Mouse (Mus musculus) myocyte (in vitro differentiated cells): Measurements from ENCODE around the gene Xylt1.

Source experiments
- CEBPB ChIP-seq: IDR thresholded peaks from 2 replicates; pipeline ENCODE4 v1.6.1; 2011; ENCODE audit warnings: mild to moderate bottlenecking, moderate library complexity; ENCODE audit not compliant: poor library complexity, insufficient read depth, severe bottlenecking
- E2F4 ChIP-seq: IDR thresholded peaks from one replicate; pipeline ENCODE4 v1.6.1; 2011; ENCODE audit warnings: mild to moderate bottlenecking, control low read depth, moderate library complexity; ENCODE audit not compliant: insufficient read depth
- MAX ChIP-seq: IDR thresholded peaks from one replicate; pipeline ENCODE4 v1.6.1; 2011; ENCODE audit warnings: low read depth, mild to moderate bottlenecking, control low read depth
- MYOD1 ChIP-seq, 3 experiments: IDR thresholded peaks; one replicate each; pipeline ENCODE4 v1.6.1; 2011; ENCODE audit warnings: control low read depth in 2 of 3, low read depth in 2 of 3, mild to moderate bottlenecking in 2 of 3, moderate library complexity in 1 of 3; ENCODE audit not compliant: insufficient read length in 2 of 3, control insufficient read depth in 1 of 3
- POLR2A ChIP-seq: IDR thresholded peaks from one replicate; pipeline ENCODE4 v1.6.1; 2011; ENCODE audit warnings: low read depth, mild to moderate bottlenecking, control low read depth, moderate library complexity; ENCODE audit not compliant: insufficient read length
- SRF ChIP-seq: IDR thresholded peaks from one replicate; pipeline ENCODE4 v1.6.1; 2011; ENCODE audit warnings: low read depth; ENCODE audit not compliant: control insufficient read depth, insufficient read length
- TCF12 ChIP-seq: IDR thresholded peaks from one replicate; pipeline ENCODE4 v1.6.1; 2011; ENCODE audit warnings: mild to moderate bottlenecking, control low read depth; ENCODE audit not compliant: poor library complexity, insufficient read depth, severe bottlenecking
- USF1 ChIP-seq: IDR thresholded peaks from one replicate; pipeline ENCODE4 v1.6.1; 2011; ENCODE audit warnings: low read depth, mild to moderate bottlenecking, control low read depth, moderate library complexity

DNA sequence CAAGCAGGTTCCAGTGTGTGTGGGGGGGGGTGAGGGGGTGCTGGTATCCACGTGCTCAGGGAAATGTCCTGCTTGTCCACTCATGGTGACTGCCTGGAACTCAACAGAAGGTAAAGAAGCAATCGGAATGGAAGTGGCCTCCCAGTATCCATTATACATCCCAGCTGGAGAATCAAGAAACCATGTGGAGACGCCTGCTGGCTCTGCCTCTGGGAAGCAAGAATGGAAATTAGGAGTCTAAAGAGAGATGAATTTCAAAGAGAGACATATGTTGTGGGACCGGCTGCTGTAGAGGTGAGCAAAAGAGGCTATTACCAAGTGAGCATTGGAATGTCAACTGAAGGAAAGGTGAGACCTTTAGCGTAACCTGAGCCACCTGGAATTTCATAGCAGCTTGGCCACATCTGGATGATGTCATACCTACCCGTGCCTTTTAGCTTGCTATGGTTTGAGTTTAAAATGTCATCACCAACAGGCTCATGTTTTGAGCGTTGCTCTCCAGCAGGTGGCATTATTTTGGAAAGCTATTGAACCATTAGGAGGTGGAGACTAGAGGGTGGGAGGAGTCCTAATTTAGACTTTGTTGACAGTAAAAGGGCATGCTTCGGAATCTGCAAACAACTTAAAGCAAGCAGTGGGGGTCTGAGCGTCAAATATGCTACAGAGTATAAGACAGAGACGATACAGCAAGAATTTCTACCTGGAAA is 329.3 kb downstream of the Xylt1 start:
- TF ChIP-seq POLR2A (no peak), CEBPB (no peak), USF1 (no peak), MAX (no peak), TCF12 (no peak), SRF (no peak), MYOD1 (IDR thresholded peaks at IDR 0.05; ENCODE audit: control insufficient read depth in 1 of 3, insufficient read length in 2 of 3, low read depth in 2 of 3) (no peak), E2F4 (no peak)
